Mouse (Mus musculus): ENCODE measurements around the gene Pdap1. TPM values are rescaled to one million over a fixed set of nuclear protein-coding genes. Genes with fewer than 3 reads are reported as not detected.
"Not testable (repeated sequence)": the region's sequence is repeated elsewhere in the genome, so short reads cannot be mapped to it uniquely, and the experiment has no call there.

Gene Pdap1
- polyA plus RNA-seq, 1 experiment from 2014 or later = 60.9 TPM

- Histone ChIP-seq H3K9me3 (ENCODE audit: control insufficient read depth, low read length) (no peaks in the 10 kb centered on the region), H3K27ac (replicated peaks in 1 of 2; ENCODE audit: control insufficient read depth in 1 of 2, insufficient read depth in 1 of 2, low read depth in 2 of 2, low read length in 2 of 2) (peak overlapping the region in 1 of 2 experiments; percentile 38; a peak in 1 of 4 replicates), H3K4me3 (ENCODE audit: control insufficient read depth in 1 of 2, insufficient read depth in 1 of 2, low read depth in 1 of 2, low read length in 2 of 2) (no peak overlapping the region), H3K4me2 (ENCODE audit: low read length) (0 out of 2 replicates have a peak overlapping the region, but pooled peaks have one; percentile 5), H3K9ac (ENCODE audit: low read length) (peak overlapping the region; percentile 4; the same call in 1 of the 2 replicates), H3K36me3 (ENCODE audit: control insufficient read depth, insufficient read depth, low read length) (peaks cover 53% of the 10 kb centered on the region), H3K4me1 (ENCODE audit: control insufficient read depth in 2 of 2, insufficient read depth in 2 of 2, low read length in 2 of 2) (peaks cover 4 to 29% of the 10 kb centered on the region in 2 experiments), H3K27me3 (ENCODE audit: control insufficient read depth, insufficient read depth, low read length) (no peaks in the 10 kb centered on the region)
- 57% methylated on average over 3 of the region's 3 CpGs for WGBS
- ATAC-seq (ENCODE audit: insufficient number of reproducible peaks, insufficient read depth, low FRiP score, low read depth) = no peak
Measured at GRCm38 (mm10) chr5:145164710-145165109, 24.7 kb upstream of the Pdap1 start.

GRCm38 (mm10) chr5:145161361-145161760 lies 21.3 kb upstream of the Pdap1 start:
- Histone ChIP-seq H3K4me3 (ENCODE audit: control insufficient read depth in 1 of 2, insufficient read depth in 1 of 2, low read depth in 1 of 2, low read length in 2 of 2) (no peak overlapping the region), H3K4me1 (ENCODE audit: control insufficient read depth in 2 of 2, insufficient read depth in 2 of 2, low read length in 2 of 2) (peaks cover 4 to 14% of the 10 kb centered on the region in 2 experiments), H3K4me2 (ENCODE audit: low read length) (no peak overlapping the region), H3K9me3 (ENCODE audit: control insufficient read depth, low read length) (no peaks in the 10 kb centered on the region), H3K9ac (ENCODE audit: low read length) (no peak overlapping the region), H3K36me3 (ENCODE audit: control insufficient read depth, insufficient read depth, low read length) (peaks cover 84% of the 10 kb centered on the region), H3K27ac (replicated peaks in 1 of 2; ENCODE audit: control insufficient read depth in 1 of 2, insufficient read depth in 1 of 2, low read depth in 2 of 2, low read length in 2 of 2) (no peak overlapping the region), H3K27me3 (ENCODE audit: control insufficient read depth, insufficient read depth, low read length) (no peaks in the 10 kb centered on the region)
- no peak for ATAC-seq (ENCODE audit: insufficient number of reproducible peaks, insufficient read depth, low FRiP score, low read depth)
- WGBS = 91% methylated on average over 14 of the region's 14 CpGs

GRCm38 (mm10) chr5:145152690-145153089 lies 12.7 kb upstream of the Pdap1 start:
- peaks cover 96% of the 10 kb centered on the region for H3K36me3 ChIP-seq (ENCODE audit: control insufficient read depth, insufficient read depth, low read length)
- H3K9ac ChIP-seq (ENCODE audit: low read length) = no peak overlapping the region

GRCm38 (mm10) chr5:145149294-145149693 lies 9.3 kb upstream of the Pdap1 start:
- H3K9ac ChIP-seq (ENCODE audit: low read length) = no peak overlapping the region
- no peaks in the 10 kb centered on the region for H3K9me3 ChIP-seq (ENCODE audit: control insufficient read depth, low read length)
- WGBS = 66% methylated on average over 6 of the region's 6 CpGs
- H3K4me2 ChIP-seq (ENCODE audit: low read length) = no peak overlapping the region
- H3K27me3 ChIP-seq (ENCODE audit: control insufficient read depth, insufficient read depth, low read length) = no peaks in the 10 kb centered on the region
- H3K4me3 ChIP-seq (ENCODE audit: control insufficient read depth in 1 of 2, insufficient read depth in 1 of 2, low read depth in 1 of 2, low read length in 2 of 2) = no peak overlapping the region
- no peak overlapping the region for H3K27ac ChIP-seq (replicated peaks in 1 of 2; ENCODE audit: control insufficient read depth in 1 of 2, insufficient read depth in 1 of 2, low read depth in 2 of 2, low read length in 2 of 2)
- no peak for ATAC-seq (ENCODE audit: insufficient number of reproducible peaks, insufficient read depth, low FRiP score, low read depth)
- H3K36me3 ChIP-seq (ENCODE audit: control insufficient read depth, insufficient read depth, low read length) = peaks cover 100% of the 10 kb centered on the region
- H3K4me1 ChIP-seq (ENCODE audit: control insufficient read depth in 2 of 2, insufficient read depth in 2 of 2, low read length in 2 of 2) = no peaks in the 10 kb centered on the region

More at GRCm38 (mm10) chr5:145152690-145153089, 12.7 kb upstream of the Pdap1 start:
- no peak overlapping the region for H3K4me2 ChIP-seq (ENCODE audit: low read length)
- no peak overlapping the region for H3K4me3 ChIP-seq (ENCODE audit: control insufficient read depth in 1 of 2, insufficient read depth in 1 of 2, low read depth in 1 of 2, low read length in 2 of 2)
- no peaks in the 10 kb centered on the region for H3K4me1 ChIP-seq (ENCODE audit: control insufficient read depth in 2 of 2, insufficient read depth in 2 of 2, low read length in 2 of 2)
- no peak overlapping the region for H3K27ac ChIP-seq (replicated peaks in 1 of 2; ENCODE audit: control insufficient read depth in 1 of 2, insufficient read depth in 1 of 2, low read depth in 2 of 2, low read length in 2 of 2)
- H3K9me3 ChIP-seq (ENCODE audit: control insufficient read depth, low read length) = no peaks in the 10 kb centered on the region
- ATAC-seq (ENCODE audit: insufficient number of reproducible peaks, insufficient read depth, low FRiP score, low read depth) = no peak
- H3K27me3 ChIP-seq (ENCODE audit: control insufficient read depth, insufficient read depth, low read length) = no peaks in the 10 kb centered on the region
- 90% methylated on average over 5 of the region's 5 CpGs for WGBS

- no peak for ATAC-seq (ENCODE audit: insufficient number of reproducible peaks, insufficient read depth, low FRiP score, low read depth)
Measured at GRCm38 (mm10) chr5:145147748-145148147, 7.7 kb upstream of the Pdap1 start.

GRCm38 (mm10) chr5:145140611-145141010 lies 573 bp upstream of the Pdap1 start:
- Histone ChIP-seq H3K4me1 (ENCODE audit: control insufficient read depth in 2 of 2, insufficient read depth in 2 of 2, low read length in 2 of 2) (peaks cover 2 to 19% of the 10 kb centered on the region in 2 experiments; a peak in 3 of 4 replicates), H3K9ac (ENCODE audit: low read length) (peak overlapping the region; percentile 94), H3K27ac (replicated peaks in 1 of 2; ENCODE audit: control insufficient read depth in 1 of 2, insufficient read depth in 1 of 2, low read depth in 2 of 2, low read length in 2 of 2) (peak overlapping the region; percentile 69 to 88), H3K27me3 (ENCODE audit: control insufficient read depth, insufficient read depth, low read length) (no peaks in the 10 kb centered on the region), H3K4me3 (ENCODE audit: control insufficient read depth in 1 of 2, insufficient read depth in 1 of 2, low read depth in 1 of 2, low read length in 2 of 2) (peak overlapping the region; percentile 69 to 99), H3K4me2 (ENCODE audit: low read length) (peak overlapping the region; percentile 97), H3K36me3 (ENCODE audit: control insufficient read depth, insufficient read depth, low read length) (peaks cover 62% of the 10 kb centered on the region), H3K9me3 (ENCODE audit: control insufficient read depth, low read length) (no peaks in the 10 kb centered on the region)
- ATAC-seq (ENCODE audit: insufficient number of reproducible peaks, insufficient read depth, low FRiP score, low read depth) = no peak
- WGBS = 1% methylated on average over 18 of the region's 18 CpGs

More at GRCm38 (mm10) chr5:145147748-145148147, 7.7 kb upstream of the Pdap1 start:
- no peak overlapping the region for H3K9ac ChIP-seq (ENCODE audit: low read length)
- no peaks in the 10 kb centered on the region for H3K9me3 ChIP-seq (ENCODE audit: control insufficient read depth, low read length)
- WGBS = 89% methylated on average over 5 of the region's 5 CpGs
- H3K4me2 ChIP-seq (ENCODE audit: low read length) = no peak overlapping the region
- no peak overlapping the region for H3K4me3 ChIP-seq (ENCODE audit: control insufficient read depth in 1 of 2, insufficient read depth in 1 of 2, low read depth in 1 of 2, low read length in 2 of 2)
- H3K27ac ChIP-seq (replicated peaks in 1 of 2; ENCODE audit: control insufficient read depth in 1 of 2, insufficient read depth in 1 of 2, low read depth in 2 of 2, low read length in 2 of 2) = no peak overlapping the region
- H3K36me3 ChIP-seq (ENCODE audit: control insufficient read depth, insufficient read depth, low read length) = peaks cover 100% of the 10 kb centered on the region
- H3K4me1 ChIP-seq (ENCODE audit: control insufficient read depth in 2 of 2, insufficient read depth in 2 of 2, low read length in 2 of 2) = no peaks in the 10 kb centered on the region
- no peaks in the 10 kb centered on the region for H3K27me3 ChIP-seq (ENCODE audit: control insufficient read depth, insufficient read depth, low read length)

GRCm38 (mm10) chr5:145138836-145139235 lies 1.2 kb downstream of the Pdap1 start:
- no peaks in the 10 kb centered on the region for H3K9me3 ChIP-seq (ENCODE audit: control insufficient read depth, low read length)
- H3K36me3 ChIP-seq (ENCODE audit: control insufficient read depth, insufficient read depth, low read length) = peaks cover 62% of the 10 kb centered on the region
- no peak overlapping the region for H3K27ac ChIP-seq (replicated peaks in 1 of 2; ENCODE audit: control insufficient read depth in 1 of 2, insufficient read depth in 1 of 2, low read depth in 2 of 2, low read length in 2 of 2)
- H3K9ac ChIP-seq (ENCODE audit: low read length) = peak overlapping the region; percentile 94
- no peaks in the 10 kb centered on the region for H3K27me3 ChIP-seq (ENCODE audit: control insufficient read depth, insufficient read depth, low read length)
- peak overlapping the region; percentile 97 for H3K4me2 ChIP-seq (ENCODE audit: low read length)
- 12% methylated on average over 6 of the region's 6 CpGs for WGBS
- H3K4me3 ChIP-seq (ENCODE audit: control insufficient read depth in 1 of 2, insufficient read depth in 1 of 2, low read depth in 1 of 2, low read length in 2 of 2) = peak overlapping the region; percentile 69 to 99; a peak in 3 of 4 replicates
- peaks cover 2 to 19% of the 10 kb centered on the region in 2 experiments; a peak in 3 of 4 replicates for H3K4me1 ChIP-seq (ENCODE audit: control insufficient read depth in 2 of 2, insufficient read depth in 2 of 2, low read length in 2 of 2)
- no peak for ATAC-seq (ENCODE audit: insufficient number of reproducible peaks, insufficient read depth, low FRiP score, low read depth)

- WGBS = 85% methylated on average over 6 of the region's 6 CpGs
- H3K4me2 ChIP-seq (ENCODE audit: low read length); H3K4me3 ChIP-seq (ENCODE audit: control insufficient read depth in 1 of 2, insufficient read depth in 1 of 2, low read depth in 1 of 2, low read length in 2 of 2); H3K9me3 ChIP-seq (ENCODE audit: control insufficient read depth, low read length); H3K27me3 ChIP-seq (ENCODE audit: control insufficient read depth, insufficient read depth, low read length); H3K27ac ChIP-seq (replicated peaks in 1 of 2; ENCODE audit: control insufficient read depth in 1 of 2, insufficient read depth in 1 of 2, low read depth in 2 of 2, low read length in 2 of 2); H3K9ac ChIP-seq (ENCODE audit: low read length); ATAC-seq (ENCODE audit: insufficient number of reproducible peaks, insufficient read depth, low FRiP score, low read depth); H3K4me1 ChIP-seq (ENCODE audit: control insufficient read depth in 2 of 2, insufficient read depth in 2 of 2, low read length in 2 of 2): not testable (repeated sequence)
- peaks cover 87% of the 10 kb centered on the region for H3K36me3 ChIP-seq (ENCODE audit: control insufficient read depth, insufficient read depth, low read length)
Measured at GRCm38 (mm10) chr5:145133275-145133674, 6.8 kb downstream of the Pdap1 start.

Data from heart, embryonic 14.5 days (tissue).